Mouse (Mus musculus) central nervous system, embryonic 11.5 days (tissue): ENCODE measurements around the gene Cyp2j8. TPM values are rescaled to one million over a fixed set of nuclear protein-coding genes. Genes with fewer than 3 reads are reported as not detected.

ENCODE experiments used
- polyA plus RNA-seq: library from polyadenylated mRNA; depleted of rRNA; stranded (reverse); fragments of >200 nt; gene quantifications from 2 replicates; pipeline ENCODE4 v1.2.3, GENCODE M21; 2012; rRNA removed

Gene Cyp2j8
- 0.06 TPM in 1 of 2 replicates, not detected in the other for polyA plus RNA-seq

DNA sequence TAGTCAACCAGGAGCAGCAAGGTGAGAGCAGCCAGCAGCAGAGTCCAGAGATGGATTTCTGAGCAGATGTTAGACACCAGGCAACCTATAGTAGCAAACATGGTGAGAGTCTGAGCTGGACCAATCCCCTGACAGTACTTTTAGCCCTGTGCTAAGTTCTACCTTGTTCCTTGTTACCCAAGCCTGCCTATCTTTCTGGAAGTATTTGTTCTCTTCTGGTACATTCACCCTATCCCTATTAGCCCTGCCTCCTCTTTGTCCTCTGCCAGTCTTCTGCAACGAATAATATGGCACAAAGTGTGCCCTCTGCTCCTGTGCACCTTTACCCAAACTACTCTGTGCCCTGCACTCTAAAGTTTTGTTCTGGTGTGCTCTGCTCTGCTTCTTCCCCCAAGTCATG, at the start of gene Cyp2j8:
Gene Cyp2j8 (minus strand): TSS at position 101 of the 400 bp plus-strand sequence.

GRCm38 (mm10) chr4:96553133-96553819, 46.1 kb upstream of the Cyp2j8 start, which contains the start of gene Cyp2j6:
Gene Cyp2j6, minus strand, starts transcription at chr4:96553661.

Other genes starting within 250 kb of the Cyp2j8 start
- not detected in 2 replicates for gene Cyp2j11, start 158.7 kb downstream of the Cyp2j8 start, polyA plus RNA-seq
- gene Cyp2j6, start 46.3 kb upstream of the Cyp2j8 start, polyA plus RNA-seq = 2.6 and 4.3 TPM in 2 replicates
- gene Cyp2j9, start 84.2 kb upstream of the Cyp2j8 start, polyA plus RNA-seq = 0.89 and 1.2 TPM in 2 replicates
- 0.02 TPM in 1 of 2 replicates, not detected in the other for gene Cyp2j5, start 156.8 kb upstream of the Cyp2j8 start, polyA plus RNA-seq